Mouse (Mus musculus) mesoderm, embryonic 11.5 days (tissue): ENCODE results near the gene Olfr316.

Experiments used
- DNase-seq: peaks from one replicate; pipeline ENCODE4 v3.0.0-alpha.2; 2012; ENCODE audit warnings: low read depth, low spot score

Gene Olfr316

DNA sequence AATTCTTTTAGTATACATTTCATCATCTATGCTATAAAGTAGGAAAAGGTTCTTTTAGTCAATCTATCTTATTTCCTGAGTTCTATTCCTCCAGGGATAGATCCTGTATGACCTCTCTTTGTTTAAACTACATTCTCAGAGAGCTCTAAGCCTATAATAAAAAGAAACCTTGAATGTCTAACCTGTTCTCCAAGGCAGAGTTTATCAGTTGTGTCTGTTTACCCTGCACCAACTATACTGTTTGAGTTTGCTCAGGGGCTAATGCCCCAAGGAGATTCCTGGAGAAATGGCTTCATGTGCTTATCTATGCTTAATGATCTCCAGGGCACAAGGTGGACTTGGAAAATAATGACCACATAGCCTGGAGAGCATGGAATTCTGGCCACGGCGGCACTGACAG lies 51.9 kb downstream of the Olfr316 start:
- DNase-seq, result no peak
